Mouse (Mus musculus) frontal cortex, adult 2 months (tissue): ENCODE measurements at regions not wholly inside any gene's neighbourhood (a gene's known extent, or its start where the extent isn't known, plus 50 kb on each side); places are given as distances from the start of the nearest gene placed in this dataset.

ENCODE experiments used
- DNase-seq, 2 experiments: peaks; one replicate each; pipeline ENCODE4 v3.0.0; 2022; ENCODE audit warnings: low spot score in 1 of 2; ENCODE audit errors: extremely low spot score in 1 of 2

- no peak for DNase-seq
Observed at GRCm38 (mm10) chr13:37149961-37150360, 99.9 kb upstream of the F13a1 start.

GRCm38 (mm10) chr13:37149066-37149781 is 99.2 kb upstream of the F13a1 start:
- no peak for DNase-seq

GRCm38 (mm10) chr13:37148627-37149026 is 98.6 kb upstream of the F13a1 start:
- no peak for DNase-seq

GRCm38 (mm10) chr13:37147790-37148189 is 97.7 kb upstream of the F13a1 start:
- DNase-seq, result peak in 1 of 2 experiments; percentile 38

GRCm38 (mm10) chr13:37142812-37143211 is 92.8 kb upstream of the F13a1 start:
- no peak for DNase-seq

GRCm38 (mm10) chr13:37135115-37135514 is 85.1 kb upstream of the F13a1 start:
- peak; percentile 28 for DNase-seq

- peak; percentile 12 to 37 for DNase-seq
Observed at GRCm38 (mm10) chr13:37134518-37134917, 84.5 kb upstream of the F13a1 start.

GRCm38 (mm10) chr13:37130637-37131036 is 80.6 kb upstream of the F13a1 start:
- peak; percentile 35 to 67 for DNase-seq

- no peak for DNase-seq
Observed at GRCm38 (mm10) chr13:37121602-37122001, 71.6 kb upstream of the F13a1 start.

GRCm38 (mm10) chr13:37120219-37120618 is 70.2 kb upstream of the F13a1 start:
- no peak for DNase-seq

- DNase-seq, result no peak
Observed at GRCm38 (mm10) chr13:37114324-37114723, 64.3 kb upstream of the F13a1 start.

GRCm38 (mm10) chr13:37111747-37112146 is 61.7 kb upstream of the F13a1 start:
- DNase-seq, result no peak

- DNase-seq, result no peak
Observed at GRCm38 (mm10) chr13:37107721-37108120, 57.7 kb upstream of the F13a1 start.

GRCm38 (mm10) chr13:37106009-37106408 is 56.0 kb upstream of the F13a1 start:
- no peak for DNase-seq

GRCm38 (mm10) chr13:37104410-37105294 is 54.6 kb upstream of the F13a1 start:
- DNase-seq, result no peak

- DNase-seq, result no peak
Observed at GRCm38 (mm10) chr13:37103741-37104296, 53.8 kb upstream of the F13a1 start.

- DNase-seq, result no peak
Observed at GRCm38 (mm10) chr13:37101755-37102154, 51.7 kb upstream of the F13a1 start.
